Mouse (Mus musculus): ENCODE data around the gene Gm36210.

DNA sequence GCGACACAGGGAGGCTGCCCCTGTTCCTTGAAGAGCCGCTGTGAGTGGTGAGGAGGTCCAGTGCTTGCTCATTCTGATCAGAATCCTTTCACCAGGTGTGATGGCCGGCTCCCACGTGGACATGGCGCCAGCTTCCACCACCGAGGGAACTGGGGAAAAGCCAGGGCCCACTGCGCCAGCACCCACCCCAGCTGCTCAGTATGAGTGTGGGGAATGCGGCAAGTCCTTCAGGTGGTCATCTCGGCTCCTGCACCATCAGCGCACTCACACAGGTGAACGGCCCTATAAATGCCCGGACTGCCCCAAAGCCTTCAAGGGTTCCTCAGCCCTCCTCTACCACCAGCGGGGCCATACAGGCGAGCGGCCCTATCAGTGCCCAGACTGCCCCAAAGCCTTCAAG is 12.4 kb upstream of the Gm36210 start:
- TF ChIP-seq POLR2A (IDR thresholded peaks at IDR 0.05; ENCODE audit: borderline replicate concordance, control insufficient read depth, low read depth, low read length) (no peak), CTCF (IDR thresholded peaks at IDR 0.05; ENCODE audit: control insufficient read depth, insufficient read depth, low read length) (no peak)

Measured in bone marrow, adult 2 months (tissue).